ENCODE assay signal across 9 mouse cellular contexts in genomic region chr2:170101132-170101531, GRCm38 (mm10). TPM values are rescaled to one million over a fixed set of nuclear protein-coding genes. Genes with fewer than 3 reads are reported as not detected.
A peak's percentile ranks its signal among the peaks of the same experiment; 100 is the strongest.
DNase-seq lines count a peak whose midpoint lies in the region; ATAC-seq lines count a peak whose summit lies in the region.
"Had no signal": no experiment of that assay in that cellular context is flagged by ENCODE, and none has a peak within 500 bp of the region (broad histone marks: within the 10 kb centered on the region; RNA-seq: fewer than 3 reads in every experiment).

No protein-coding gene starts in this region.

- H3K9me3 ChIP-seq in kidney, embryonic 14.5 days (ENCODE audit: control insufficient read depth, low read length): no peaks in the 10 kb centered on the region
- H3K9me3 ChIP-seq in limb, embryonic 13.5 days: no peaks in the 10 kb centered on the region
- H3K9me3 ChIP-seq: embryonic facial prominence, embryonic 13.5 days had no signal

- peak; percentile 91 for DNase-seq in 416B (ENCODE audit: low read depth)
- DNase-seq in adrenal gland, adult 8-10 months: peak; percentile 79
- peak; percentile 90 for DNase-seq in embryo, embryonic 11.5 days (ENCODE audit: low read depth, low spot score)
- peak; percentile 90 for DNase-seq in naive thymus-derived CD4-positive, alpha-beta T cell, adult 2 months (ENCODE audit: low read depth)
- peak; percentile 88 to 97 for DNase-seq in spleen, postnatal 4 days (ENCODE audit: low spot score in 2 of 2)

- ATAC-seq in granulocyte monocyte progenitor cell, adult 5-6 weeks (replicated peaks; ENCODE audit: poor library complexity, severe bottlenecking): peak; percentile 83
- ATAC-seq in kidney, embryonic 14.5 days (ENCODE audit: low FRiP score, low TSS enrichment): peak; percentile 26; the same call in 1 of the 2 replicates
- 0 out of 2 replicates have a peak, but pooled peaks have one; percentile 48 for ATAC-seq in limb, embryonic 13.5 days (ENCODE audit: low FRiP score, low read depth)

- 3% methylated on average over 12 of the region's 12 CpGs for WGBS in kidney, embryonic 14.5 days
- 4% methylated on average over 12 of the region's 12 CpGs for WGBS in limb, embryonic 13.5 days

- H3K9ac ChIP-seq in kidney, embryonic 14.5 days (ENCODE audit: low read depth, low read length): no peak overlapping the region
- H3K9ac ChIP-seq in limb, embryonic 13.5 days: no peak overlapping the region
- H3K9ac ChIP-seq: embryonic facial prominence, embryonic 13.5 days had no signal

- no peak overlapping the region for H3K4me3 ChIP-seq in kidney, embryonic 14.5 days (ENCODE audit: low read length)
- no peak overlapping the region for H3K4me3 ChIP-seq in limb, embryonic 13.5 days
- H3K4me3 ChIP-seq: embryonic facial prominence, embryonic 13.5 days had no signal

- H3K36me3 ChIP-seq in kidney, embryonic 14.5 days (ENCODE audit: control insufficient read depth, insufficient read depth, low read length): no peaks in the 10 kb centered on the region
- peaks cover 5% of the 10 kb centered on the region; the same call in 1 of the 2 replicates for H3K36me3 ChIP-seq in limb, embryonic 13.5 days
- H3K36me3 ChIP-seq: embryonic facial prominence, embryonic 13.5 days had no signal

- H3K4me2 ChIP-seq in kidney, embryonic 14.5 days (replicated peaks; ENCODE audit: low read depth, low read length): no peak overlapping the region
- no peak overlapping the region for H3K4me2 ChIP-seq in limb, embryonic 13.5 days (replicated peaks)
- H3K4me2 ChIP-seq: embryonic facial prominence, embryonic 13.5 days had no signal

- no peak overlapping the region for H3K27ac ChIP-seq in kidney, embryonic 14.5 days (ENCODE audit: low read depth, low read length)
- H3K27ac ChIP-seq in limb, embryonic 13.5 days: no peak overlapping the region
- H3K27ac ChIP-seq: embryonic facial prominence, embryonic 13.5 days had no signal

- H3K4me1 ChIP-seq in kidney, embryonic 14.5 days (ENCODE audit: control insufficient read depth, insufficient read depth, low read length): no peaks in the 10 kb centered on the region
- H3K4me1 ChIP-seq in limb, embryonic 13.5 days: peaks cover 3% of the 10 kb centered on the region; the same call in 1 of the 2 replicates

- no peaks in the 10 kb centered on the region for H3K27me3 ChIP-seq in kidney, embryonic 14.5 days (ENCODE audit: control insufficient read depth, insufficient read depth, low read length)
- H3K27me3 ChIP-seq in limb, embryonic 13.5 days: no peaks in the 10 kb centered on the region
- H3K27me3 ChIP-seq: embryonic facial prominence, embryonic 13.5 days had no signal

RNA-seq across cellular contexts. Expression of gene Zfp217, which starts 46.8 kb away (rescaled TPM):
- 10 to 100 TPM; 23.0 to 38.9 (median 32.6) TPM for total RNA-seq in adrenal gland, adult 8-10 months (2022)
- 43.1 and 67.6 TPM in 2 replicates for total RNA-seq in granulocyte monocyte progenitor cell, adult 5-6 weeks (2014; fragmentation: Nextera tagmentation)
- 29.8 and 36.0 TPM in 2 replicates for total RNA-seq in granulocyte monocyte progenitor cell, adult 5-6 weeks (2017)
- polyA plus RNA-seq in kidney, embryonic 14.5 days (2014; fragmentation: Nextera tagmentation; extraction: Ambion mirVana): 5.6 and 6.0 TPM in 2 replicates
- 4.5 and 4.6 TPM in 2 replicates for polyA plus RNA-seq in limb, embryonic 13.5 days (2015; fragmentation: Nextera tagmentation; extraction: Ambion mirVana)

Comparison
In these comparisons a context has a peak if more than half of its experiments do, and no peak if none do; other contexts are left out.
1. ATAC-seq: peak in every context shown above with its lines; median percentile 83 in granulocyte monocyte progenitor cell, adult 5-6 weeks; 48 in limb, embryonic 13.5 days; 26 in kidney, embryonic 14.5 days.